Mouse (Mus musculus) stomach, embryonic 15.5 days (tissue): ENCODE measurements at regions not wholly inside any gene's neighbourhood (a gene's known extent, or its start where the extent isn't known, plus 50 kb on each side); places are given as distances from the start of the nearest gene placed in this dataset.
A peak's percentile ranks its signal among the peaks of the same experiment; 100 is the strongest.

ENCODE experiments used
- ATAC-seq: fragments of 200-750 bp; cut with Nextera tagmentation; 2 replicates; pipeline ENCODE4 v1.8.0; 2017; ENCODE audit warnings: low read depth, moderate number of reproducible peaks, moderate TSS enrichment; ENCODE audit not compliant: insufficient read depth, low FRiP score
- H3K27ac ChIP-seq: fragments of 300-500 bp; sonication (generic); 2 replicates; pipeline ENCODE4 v1.5.1; 2015; ENCODE audit warnings: mild to moderate bottlenecking, inconsistent platforms
- H3K27me3 ChIP-seq: fragments of 300-500 bp; sonication (generic); replicated peaks from 2 replicates; pipeline ENCODE4 v1.6.1; 2015; ENCODE audit warnings: inconsistent platforms
- H3K36me3 ChIP-seq: fragments of 300-500 bp; sonication (generic); 2 replicates; pipeline ENCODE4 v1.6.1; 2015; ENCODE audit warnings: inconsistent platforms
- H3K4me1 ChIP-seq: fragments of 300-500 bp; sonication (generic); 2 replicates; pipeline ENCODE4 v1.6.1; 2015; ENCODE audit warnings: inconsistent platforms
- H3K4me2 ChIP-seq: fragments of 300-500 bp; sonication (generic); 2 replicates; pipeline ENCODE4 v1.6.1; 2015; ENCODE audit warnings: mild to moderate bottlenecking, inconsistent platforms
- H3K4me3 ChIP-seq: fragments of 300-500 bp; sonication (generic); replicated peaks from 2 replicates; pipeline ENCODE4 v1.5.1; 2015; ENCODE audit warnings: inconsistent platforms
- H3K9ac ChIP-seq: fragments of 300-500 bp; sonication (generic); 2 replicates; pipeline ENCODE4 v1.6.1; 2015; ENCODE audit warnings: inconsistent platforms
- H3K9me3 ChIP-seq: fragments of 300-500 bp; sonication (generic); 2 replicates; pipeline ENCODE4 v1.6.1; 2016; ENCODE audit warnings: inconsistent platforms
- WGBS: fragments of 180-500 bp; shearing (Covaris S2); methylation state at CpG from one replicate; pipeline ENCODE4 v1.1.7; 2015; 5-methylcytosine and 5-hydroxymethylcytosine counted together

DNA sequence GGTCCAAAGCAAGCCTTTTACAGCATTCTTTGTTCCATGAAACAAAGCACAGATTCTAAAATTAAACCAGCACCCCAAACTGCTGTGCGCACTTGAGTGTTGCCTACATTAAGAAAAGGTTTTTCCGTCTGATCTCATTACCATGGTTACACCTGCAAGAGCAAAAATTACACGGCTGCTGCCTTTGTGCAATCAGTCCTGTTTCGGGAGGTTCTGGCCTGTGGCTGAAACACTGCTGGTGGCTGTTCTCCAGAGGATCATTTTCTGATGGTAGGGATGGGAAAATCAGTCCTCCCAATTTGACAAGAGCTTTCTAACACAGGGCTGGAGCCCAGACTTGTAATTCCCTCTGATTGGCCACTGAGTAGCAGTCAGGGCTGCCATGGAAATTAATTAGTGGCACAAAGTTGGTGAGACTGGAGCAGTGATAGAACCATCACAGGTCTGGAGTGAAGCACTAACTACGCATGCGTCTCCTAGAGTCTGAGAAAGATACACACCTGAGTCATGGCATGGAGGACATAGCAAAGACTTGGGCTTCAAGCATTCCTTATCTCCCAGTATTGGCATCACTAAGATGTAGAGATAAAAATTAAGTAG, 114.8 kb upstream of the Fam49a start:
- ATAC-seq, result no peak
- H3K9ac ChIP-seq, result no peak overlapping the region
- WGBS, result 86% methylated on average over 6 of the region's 6 CpGs
- no peaks in the 10 kb centered on the region for H3K36me3 ChIP-seq
- no peaks in the 10 kb centered on the region for H3K27me3 ChIP-seq
- no peak overlapping the region for H3K27ac ChIP-seq
- no peak overlapping the region for H3K4me2 ChIP-seq
- H3K4me3 ChIP-seq, result no peak overlapping the region
- no peaks in the 10 kb centered on the region for H3K9me3 ChIP-seq
- no peaks in the 10 kb centered on the region for H3K4me1 ChIP-seq

DNA sequence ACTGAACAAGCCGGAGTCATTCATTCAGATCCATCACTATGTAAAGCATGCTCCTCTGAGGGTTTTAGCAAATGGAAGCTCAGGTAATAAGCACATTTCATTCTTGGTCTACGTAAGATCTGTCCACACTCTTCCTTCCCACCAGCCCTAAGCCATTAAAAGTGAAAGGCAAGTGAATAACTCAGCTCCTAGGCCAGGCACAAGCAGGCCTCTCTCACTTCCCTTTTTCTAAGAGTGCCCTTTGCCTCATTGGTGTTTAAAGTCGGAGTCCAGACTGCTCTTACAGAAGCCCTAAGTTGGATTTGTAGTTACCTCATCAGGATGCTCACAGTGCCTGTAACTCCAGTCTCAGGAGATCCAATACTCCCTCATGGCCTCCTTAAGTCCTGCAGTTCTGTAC, 114.1 kb upstream of the Fam49a start:
- no peak for ATAC-seq
- Histone ChIP-seq H3K36me3 (no peaks in the 10 kb centered on the region), H3K4me1 (no peaks in the 10 kb centered on the region), H3K4me2 (no peak overlapping the region), H3K9ac (no peak overlapping the region), H3K27me3 (no peaks in the 10 kb centered on the region), H3K9me3 (no peaks in the 10 kb centered on the region), H3K4me3 (no peak overlapping the region), H3K27ac (no peak overlapping the region)
- WGBS, result 76% methylated on average over 3 of the region's 3 CpGs

DNA sequence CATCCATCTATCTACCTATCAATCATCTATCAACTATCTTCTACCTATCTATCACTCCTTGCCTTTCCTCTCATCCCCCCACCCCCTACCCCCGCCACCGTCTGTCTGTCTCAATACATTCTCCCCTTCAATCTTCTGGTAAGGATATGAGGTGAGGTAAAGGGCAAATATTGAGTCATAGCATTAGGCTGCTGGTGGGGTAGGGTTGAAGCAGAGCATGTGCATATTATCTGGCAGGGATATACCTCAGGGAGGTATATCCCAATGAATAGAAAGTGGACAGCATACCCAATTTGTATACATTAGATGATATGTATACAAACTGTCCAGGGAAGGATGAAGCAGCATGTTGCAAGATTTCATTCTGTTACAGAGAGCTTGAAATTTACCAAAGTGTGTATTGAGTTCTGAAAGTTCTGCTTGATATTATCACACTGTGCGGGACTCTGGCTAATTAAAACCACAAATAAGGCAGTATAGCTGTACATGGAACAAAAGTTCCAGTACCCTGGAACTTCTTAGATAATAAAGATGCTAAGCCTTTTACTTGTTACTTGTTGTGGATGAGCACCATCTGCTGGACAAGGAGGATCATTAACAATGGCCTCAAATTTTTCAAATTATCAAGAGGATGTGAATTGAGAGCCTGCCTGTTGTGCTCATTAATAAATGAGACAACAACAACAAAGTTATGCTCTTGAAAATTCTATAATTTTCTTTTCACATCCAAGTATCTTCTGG, 113.1 kb upstream of the Fam49a start:
- no peak overlapping the region for H3K9ac ChIP-seq
- ATAC-seq, result no peak
- no peaks in the 10 kb centered on the region for H3K9me3 ChIP-seq
- H3K27me3 ChIP-seq, result no peaks in the 10 kb centered on the region
- no peak overlapping the region for H3K4me2 ChIP-seq
- no peaks in the 10 kb centered on the region for H3K4me1 ChIP-seq
- H3K36me3 ChIP-seq, result no peaks in the 10 kb centered on the region
- no peak overlapping the region for H3K4me3 ChIP-seq
- H3K27ac ChIP-seq, result no peak overlapping the region
- WGBS, result 57% methylated on average over 3 of the region's 3 CpGs

DNA sequence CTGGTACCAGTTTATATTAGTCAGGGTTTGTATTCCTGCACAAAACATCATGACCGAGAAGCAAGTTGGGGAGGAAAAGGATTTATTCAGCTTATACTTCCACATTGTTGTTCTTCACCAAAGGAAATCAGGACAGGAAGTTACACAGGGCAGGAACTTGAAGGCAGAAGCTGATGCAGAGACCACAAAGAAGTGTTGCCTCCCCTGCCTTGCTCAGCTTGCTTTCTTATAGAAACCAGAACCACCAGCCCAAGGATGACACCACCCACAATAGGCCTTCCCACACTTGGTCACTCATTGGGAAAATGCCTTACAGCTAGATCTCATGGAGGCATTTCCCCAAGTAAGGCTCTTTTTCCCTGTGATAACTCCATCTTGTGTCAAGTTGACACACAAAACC, 97.5 kb upstream of the Fam49a start:
- Histone ChIP-seq H3K27me3 (no peaks in the 10 kb centered on the region), H3K9me3 (no peaks in the 10 kb centered on the region), H3K4me3 (no peak overlapping the region), H3K9ac (no peak overlapping the region), H3K27ac (no peak overlapping the region), H3K36me3 (no peaks in the 10 kb centered on the region), H3K4me2 (no peak overlapping the region), H3K4me1 (no peaks in the 10 kb centered on the region)
- WGBS, result 56% methylated on average over 1 of the region's 1 CpGs
- ATAC-seq, result no peak

DNA sequence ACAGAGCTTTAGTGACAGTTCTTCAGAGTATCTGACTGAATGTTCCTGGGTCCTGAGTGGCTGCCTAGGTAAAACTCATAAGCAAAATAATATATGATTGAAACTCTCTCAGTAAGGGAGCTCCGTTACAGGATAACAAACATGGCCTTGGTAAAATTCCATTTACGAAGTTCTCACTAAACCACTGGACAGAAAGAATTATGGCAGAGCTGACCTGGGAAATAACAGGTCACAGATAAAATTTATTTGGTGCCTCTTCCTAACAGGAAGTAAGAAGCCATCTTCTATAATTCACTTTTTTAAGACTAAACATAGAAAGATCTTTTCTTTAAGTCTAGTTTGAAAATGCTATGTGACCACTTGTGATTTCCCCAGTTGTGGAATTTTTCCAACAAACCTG, 91.4 kb upstream of the Fam49a start:
- WGBS, result 53% methylated on average over 2 of the region's 2 CpGs
- ATAC-seq, result no peak
- Histone ChIP-seq H3K4me2 (no peak overlapping the region), H3K9ac (no peak overlapping the region), H3K27me3 (no peaks in the 10 kb centered on the region), H3K4me1 (no peaks in the 10 kb centered on the region), H3K9me3 (no peaks in the 10 kb centered on the region), H3K36me3 (no peaks in the 10 kb centered on the region), H3K27ac (no peak overlapping the region), H3K4me3 (no peak overlapping the region)

DNA sequence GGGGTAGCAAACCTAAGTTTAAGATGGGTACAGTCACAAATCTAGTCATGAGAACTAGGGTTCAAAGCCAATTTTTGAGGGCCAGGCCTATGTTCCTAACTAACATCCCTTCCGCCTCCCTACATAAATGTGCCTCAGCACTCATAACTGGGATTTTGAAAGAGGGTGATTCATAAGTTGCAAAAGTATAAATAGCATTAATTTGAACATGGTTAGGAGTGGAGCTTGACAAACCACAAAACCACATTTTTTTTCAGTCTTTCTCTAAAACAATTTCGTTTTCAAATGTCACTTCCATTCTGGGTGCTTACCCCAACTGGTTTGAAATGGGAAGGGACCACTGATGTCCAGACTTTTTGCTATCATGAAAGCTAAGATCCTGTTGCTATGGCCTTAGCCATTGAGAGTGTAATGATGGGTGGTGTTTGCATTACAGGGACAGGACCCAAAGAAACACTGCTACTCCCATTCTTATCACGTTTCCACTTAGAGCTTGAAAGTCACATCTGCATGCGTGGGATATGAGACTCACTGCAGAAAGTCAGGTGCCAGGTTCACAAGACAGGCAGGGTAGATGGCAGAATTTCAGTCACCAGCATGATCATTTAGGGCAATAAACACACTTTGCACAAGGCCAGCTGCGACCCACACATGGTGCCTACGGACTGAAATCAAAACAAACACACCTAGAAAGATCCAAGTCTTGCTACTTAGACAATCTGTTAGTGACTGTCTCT, 89.7 kb upstream of the Fam49a start:
- 0 out of 2 replicates have a peak, but pooled peaks cover 6% of the 10 kb centered on the region for H3K4me1 ChIP-seq
- no peaks in the 10 kb centered on the region for H3K36me3 ChIP-seq
- no peaks in the 10 kb centered on the region for H3K27me3 ChIP-seq
- H3K9ac ChIP-seq, result no peak overlapping the region
- no peak overlapping the region for H3K27ac ChIP-seq
- no peaks in the 10 kb centered on the region for H3K9me3 ChIP-seq
- no peak for ATAC-seq
- H3K4me3 ChIP-seq, result no peak overlapping the region
- WGBS, result 63% methylated on average over 6 of the region's 6 CpGs
- H3K4me2 ChIP-seq, result no peak overlapping the region

DNA sequence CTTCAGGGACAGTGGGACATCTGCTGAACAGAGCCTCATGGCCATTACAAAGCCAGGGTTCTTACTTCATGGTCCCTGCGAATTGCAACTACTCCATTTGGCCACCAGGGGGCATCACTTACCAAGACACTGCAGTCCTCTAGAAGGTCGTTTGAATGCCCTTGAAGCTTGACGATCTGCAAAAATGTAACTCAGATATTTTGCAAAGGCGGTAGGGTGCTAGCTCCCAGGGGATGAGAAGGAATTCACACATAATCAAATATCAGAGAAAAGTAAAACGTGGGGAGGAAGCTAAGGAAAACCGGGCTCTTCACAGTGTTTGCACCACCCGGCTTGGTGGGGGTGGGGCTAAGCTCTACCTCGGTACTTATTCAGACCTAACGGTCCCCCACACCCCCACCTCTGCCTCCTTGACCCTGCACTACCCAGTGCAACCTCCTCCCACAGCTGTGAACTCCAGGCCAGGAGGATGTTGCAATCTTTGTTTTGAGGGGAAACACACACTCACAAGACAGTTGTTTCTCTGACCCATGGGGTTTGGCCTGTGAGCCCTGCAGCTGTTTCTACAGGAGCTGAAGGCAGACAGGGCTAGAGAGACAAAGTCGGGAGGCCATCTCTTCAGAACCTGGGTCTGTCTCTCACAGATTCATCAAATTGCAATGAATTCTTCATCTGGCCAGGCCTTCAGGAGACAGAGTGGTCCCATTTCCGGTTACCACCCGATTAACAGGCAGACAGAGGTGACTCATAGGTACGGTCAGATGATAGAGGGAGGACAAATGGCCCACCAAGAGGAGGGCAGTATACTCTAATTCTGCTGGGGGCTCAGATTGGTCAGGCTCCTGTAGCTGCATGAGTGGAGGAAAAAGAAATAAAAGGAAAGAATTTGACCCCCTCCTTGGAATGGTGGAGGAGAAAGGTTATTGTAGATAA, 85.3 kb upstream of the Fam49a start:
- no peak overlapping the region for H3K9ac ChIP-seq
- H3K4me1 ChIP-seq, result 0 out of 2 replicates have a peak, but pooled peaks cover 6% of the 10 kb centered on the region
- H3K27me3 ChIP-seq, result no peaks in the 10 kb centered on the region
- H3K4me2 ChIP-seq, result peak overlapping the region; percentile 53
- H3K4me3 ChIP-seq, result 0 out of 2 replicates have a peak overlapping the region, but pooled peaks have one; percentile 9
- no peaks in the 10 kb centered on the region for H3K9me3 ChIP-seq
- peak; percentile 68; the same call in 1 of the 2 replicates for ATAC-seq
- no peaks in the 10 kb centered on the region for H3K36me3 ChIP-seq
- no peak overlapping the region for H3K27ac ChIP-seq
- WGBS, result 13% methylated on average over 13 of the region's 13 CpGs

DNA sequence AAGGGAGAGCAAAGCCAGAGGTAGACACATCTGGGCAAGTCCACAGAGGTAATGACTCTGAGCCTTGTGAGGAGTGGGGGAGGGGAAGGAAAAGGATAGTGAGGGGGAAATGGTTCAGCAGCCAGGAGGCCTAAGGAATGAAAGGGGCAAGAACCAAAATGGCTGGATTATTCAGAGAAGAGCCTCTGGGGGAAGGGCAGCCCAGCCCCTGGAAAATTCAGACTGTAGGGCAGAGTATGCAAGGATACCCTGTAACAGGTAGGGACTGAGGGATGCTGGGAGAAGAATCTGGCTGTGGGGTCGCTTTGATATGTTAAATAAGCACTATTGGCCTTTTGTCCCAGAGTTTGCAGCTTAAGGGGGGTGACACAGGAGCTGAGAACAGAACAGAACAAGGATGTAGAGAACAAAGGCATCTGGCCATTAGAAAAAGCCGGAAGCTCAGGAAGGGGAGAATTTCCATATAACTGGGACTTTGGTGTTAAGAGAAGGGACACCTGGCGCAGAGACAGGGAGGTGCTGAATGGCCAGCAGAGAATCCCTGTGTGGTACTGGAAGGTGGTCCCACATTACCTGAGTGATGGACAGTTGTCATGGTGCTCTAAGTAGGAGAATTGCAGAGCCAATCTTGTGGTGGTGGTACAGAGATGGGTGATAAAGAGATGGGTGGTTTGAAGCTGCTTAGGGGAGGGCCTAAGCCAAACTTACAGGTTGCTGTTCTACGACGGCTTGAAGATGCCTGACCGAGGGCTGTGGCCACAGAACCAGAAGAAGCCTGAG, 84.5 kb upstream of the Fam49a start:
- ATAC-seq, result no peak
- Histone ChIP-seq H3K4me2 (no peak overlapping the region), H3K36me3 (no peaks in the 10 kb centered on the region), H3K27me3 (no peaks in the 10 kb centered on the region), H3K9ac (no peak overlapping the region), H3K4me1 (0 out of 2 replicates have a peak, but pooled peaks cover 6% of the 10 kb centered on the region), H3K27ac (no peak overlapping the region), H3K9me3 (no peaks in the 10 kb centered on the region), H3K4me3 (no peak overlapping the region)
- 81% methylated on average over 6 of the region's 6 CpGs for WGBS

DNA sequence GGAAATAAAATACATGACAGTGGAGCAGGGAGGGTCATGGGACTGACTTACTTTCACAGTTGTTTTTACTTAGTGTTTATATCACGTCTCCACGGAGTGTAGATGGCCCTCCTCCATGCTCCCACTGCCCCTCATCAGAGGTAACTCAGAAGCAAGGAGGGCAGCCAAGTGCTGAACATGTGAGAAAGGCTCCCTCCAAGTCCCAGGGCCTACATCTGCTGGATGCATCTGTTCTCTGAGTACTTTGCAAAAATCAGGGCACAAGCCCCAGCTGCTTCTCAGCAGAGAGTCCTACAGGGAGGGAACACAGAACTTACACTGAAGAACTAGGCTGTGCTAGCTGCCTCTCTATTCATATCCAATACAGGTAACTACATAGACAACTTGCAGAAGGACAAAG, 83.5 kb upstream of the Fam49a start:
- no peak overlapping the region for H3K4me2 ChIP-seq
- 43% methylated on average over 2 of the region's 2 CpGs for WGBS
- no peak for ATAC-seq

DNA sequence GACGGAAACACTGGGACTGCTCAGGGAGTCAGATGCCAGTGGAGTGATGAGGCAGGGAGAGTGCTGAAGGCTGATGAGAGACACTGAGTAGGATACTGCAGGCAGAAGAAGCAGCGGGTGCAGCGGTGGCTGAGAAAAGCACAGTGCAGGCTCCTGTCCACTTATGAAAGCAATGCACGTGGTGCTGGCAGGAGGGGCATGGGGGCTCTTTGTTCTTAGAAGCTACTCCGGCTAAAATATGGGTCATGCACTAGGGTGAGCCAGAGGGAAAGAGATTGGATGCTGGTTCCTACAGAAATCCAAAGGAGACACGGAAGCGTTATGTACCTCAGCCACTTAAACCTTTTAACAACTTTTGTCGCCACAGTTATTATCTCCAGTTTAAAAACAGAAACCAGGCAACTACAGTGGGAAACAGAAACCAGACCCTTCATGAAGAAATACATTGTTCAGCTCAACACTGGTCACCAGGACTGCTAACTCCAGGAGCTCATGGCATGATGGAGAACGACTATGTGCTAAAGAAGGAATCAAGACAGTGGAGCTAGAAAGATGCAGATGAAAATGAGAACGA, 82.6 kb upstream of the Fam49a start:
- no peak for ATAC-seq
- Histone ChIP-seq H3K9me3 (no peaks in the 10 kb centered on the region), H3K4me2 (no peak overlapping the region), H3K27ac (no peak overlapping the region), H3K27me3 (no peaks in the 10 kb centered on the region), H3K4me1 (0 out of 2 replicates have a peak, but pooled peaks cover 6% of the 10 kb centered on the region), H3K4me3 (no peak overlapping the region), H3K9ac (no peak overlapping the region), H3K36me3 (no peaks in the 10 kb centered on the region)
- WGBS, result 60% methylated on average over 10 of the region's 10 CpGs

More for the DNA sequence above, 83.5 kb upstream of the Fam49a start:
- Histone ChIP-seq H3K36me3 (no peaks in the 10 kb centered on the region), H3K27ac (no peak overlapping the region), H3K4me3 (no peak overlapping the region), H3K4me1 (0 out of 2 replicates have a peak, but pooled peaks cover 6% of the 10 kb centered on the region), H3K27me3 (no peaks in the 10 kb centered on the region), H3K9ac (no peak overlapping the region), H3K9me3 (no peaks in the 10 kb centered on the region)
